Mouse (Mus musculus) midbrain, embryonic 14.5 days (tissue): ENCODE measurements at regions not wholly inside any gene's neighbourhood (a gene's known extent, or its start where the extent isn't known, plus 50 kb on each side); places are given as distances from the start of the nearest gene placed in this dataset.

ENCODE experiments used
- ATAC-seq: fragments of 200-750 bp; cut with Nextera tagmentation; 2 replicates; pipeline ENCODE4 v1.8.0; 2017; ENCODE audit warnings: moderate number of reproducible peaks, moderate library complexity; ENCODE audit not compliant: low FRiP score, low TSS enrichment
- DNase-seq: peaks from one replicate; pipeline ENCODE4 v3.0.0-alpha.2; 2015
- H3K27ac ChIP-seq: fragments of 300-500 bp; sonication (generic); replicated peaks from 2 replicates; pipeline ENCODE4 v1.5.1; 2014; ENCODE audit warnings: mild to moderate bottlenecking, low read depth, low read length, moderate library complexity
- H3K27me3 ChIP-seq: fragments of 300-500 bp; sonication (generic); 2 replicates; pipeline ENCODE4 v1.6.1; 2014; ENCODE audit warnings: low read length, control low read depth, mixed read lengths; ENCODE audit not compliant: control insufficient read depth, insufficient read depth
- H3K36me3 ChIP-seq: fragments of 300-500 bp; sonication (generic); 2 replicates; pipeline ENCODE4 v1.6.1; 2014; ENCODE audit warnings: low read length, control low read depth; ENCODE audit not compliant: control insufficient read depth, insufficient read depth
- H3K4me1 ChIP-seq: fragments of 300-500 bp; sonication (generic); 2 replicates; pipeline ENCODE4 v1.6.1; 2014; ENCODE audit warnings: mild to moderate bottlenecking, antibody characterized with exemption, low read length, control low read depth; ENCODE audit not compliant: control insufficient read depth, insufficient read depth
- H3K4me2 ChIP-seq: fragments of 300-500 bp; sonication (generic); 2 replicates; pipeline ENCODE4 v1.6.1; 2014; ENCODE audit warnings: mild to moderate bottlenecking, low read length, moderate library complexity
- H3K4me3 ChIP-seq: fragments of 300-500 bp; sonication (generic); replicated peaks from 2 replicates; pipeline ENCODE4 v1.5.1; 2014; ENCODE audit warnings: low read depth, low read length
- H3K9ac ChIP-seq: fragments of 300-500 bp; sonication (generic); replicated peaks from 2 replicates; pipeline ENCODE4 v1.6.1; 2014; ENCODE audit warnings: mild to moderate bottlenecking, low read length, moderate library complexity
- H3K9me3 ChIP-seq: fragments of 300-500 bp; sonication (generic); 2 replicates; pipeline ENCODE4 v1.6.1; 2016; ENCODE audit warnings: low read length, control low read depth, mixed read lengths; ENCODE audit not compliant: control insufficient read depth
- WGBS: fragments of 180-500 bp; shearing (Covaris S2); extraction: QIAGEN DNeasy Blood & Tissue Kit; methylation state at CpG from one replicate; pipeline ENCODE4 v1.1.7; 2014; 5-methylcytosine and 5-hydroxymethylcytosine counted together

- H3K4me3 ChIP-seq: no peak overlapping the region
- no peak for ATAC-seq
- no peak overlapping the region for H3K27ac ChIP-seq
- no peaks in the 10 kb centered on the region for H3K9me3 ChIP-seq
- no peak for DNase-seq
- no peak overlapping the region for H3K9ac ChIP-seq
- H3K4me2 ChIP-seq: no peak overlapping the region
- 93% methylated on average over 4 of the region's 4 CpGs for WGBS
- H3K4me1 ChIP-seq: no peaks in the 10 kb centered on the region
- H3K27me3 ChIP-seq: no peaks in the 10 kb centered on the region
- H3K36me3 ChIP-seq: no peaks in the 10 kb centered on the region
Measured at GRCm38 (mm10) chr15:7497852-7498251, 99.7 kb upstream of the Egflam start.

GRCm38 (mm10) chr15:7508535-7508934, 110.3 kb upstream of the Egflam start:
- ATAC-seq (no peak), DNase-seq (peak; percentile 13)
- H3K4me2 ChIP-seq: no peak overlapping the region
- no peak overlapping the region for H3K9ac ChIP-seq
- no peaks in the 10 kb centered on the region for H3K27me3 ChIP-seq
- no peak overlapping the region for H3K4me3 ChIP-seq
- 28% methylated on average over 8 of the region's 8 CpGs for WGBS
- H3K4me1 ChIP-seq: no peaks in the 10 kb centered on the region
- no peaks in the 10 kb centered on the region for H3K9me3 ChIP-seq
- no peak overlapping the region for H3K27ac ChIP-seq
- no peaks in the 10 kb centered on the region for H3K36me3 ChIP-seq

GRCm38 (mm10) chr15:7514743-7515273, 116.6 kb upstream of the Egflam start:
- no peak overlapping the region for H3K9ac ChIP-seq
- no peak overlapping the region for H3K27ac ChIP-seq
- ATAC-seq: no peak
- no peaks in the 10 kb centered on the region for H3K36me3 ChIP-seq
- no peaks in the 10 kb centered on the region for H3K27me3 ChIP-seq
- no peak overlapping the region for H3K4me2 ChIP-seq
- H3K4me1 ChIP-seq: no peaks in the 10 kb centered on the region
- no peak for DNase-seq
- no peaks in the 10 kb centered on the region for H3K9me3 ChIP-seq
- H3K4me3 ChIP-seq: no peak overlapping the region
- 88% methylated on average over 13 of the region's 13 CpGs for WGBS

DNA sequence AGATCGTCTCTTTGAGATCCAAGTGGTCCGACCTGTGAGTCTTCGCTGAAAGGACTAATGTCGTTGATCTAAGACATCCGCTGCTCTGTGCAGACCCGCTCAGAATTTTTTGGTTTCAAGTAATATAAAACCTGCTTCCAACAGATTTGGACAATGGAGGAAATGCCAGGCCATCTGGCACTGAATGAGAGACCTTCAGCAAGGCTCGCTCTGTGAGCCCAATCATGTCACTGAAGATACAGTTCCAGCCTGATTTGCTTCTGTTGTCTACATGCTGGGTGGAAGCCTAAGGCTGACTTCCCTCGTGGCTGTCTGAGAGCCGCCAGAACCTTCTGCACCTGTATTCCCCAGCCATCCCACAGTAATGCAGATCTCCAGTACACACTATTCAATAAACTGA, 123.4 kb upstream of the Egflam start:
- no peaks in the 10 kb centered on the region for H3K27me3 ChIP-seq
- H3K4me3 ChIP-seq: no peak overlapping the region
- H3K9ac ChIP-seq: no peak overlapping the region
- no peaks in the 10 kb centered on the region for H3K4me1 ChIP-seq
- H3K36me3 ChIP-seq: no peaks in the 10 kb centered on the region
- no peak overlapping the region for H3K4me2 ChIP-seq
- WGBS: 93% methylated on average over 9 of the region's 9 CpGs
- H3K9me3 ChIP-seq: no peaks in the 10 kb centered on the region
- H3K27ac ChIP-seq: no peak overlapping the region
- DNase-seq (no peak), ATAC-seq (no peak)

GRCm38 (mm10) chr15:7522902-7523786, 124.9 kb upstream of the Egflam start:
- DNase-seq: no peak
- WGBS: 91% methylated on average over 14 of the region's 14 CpGs

DNA sequence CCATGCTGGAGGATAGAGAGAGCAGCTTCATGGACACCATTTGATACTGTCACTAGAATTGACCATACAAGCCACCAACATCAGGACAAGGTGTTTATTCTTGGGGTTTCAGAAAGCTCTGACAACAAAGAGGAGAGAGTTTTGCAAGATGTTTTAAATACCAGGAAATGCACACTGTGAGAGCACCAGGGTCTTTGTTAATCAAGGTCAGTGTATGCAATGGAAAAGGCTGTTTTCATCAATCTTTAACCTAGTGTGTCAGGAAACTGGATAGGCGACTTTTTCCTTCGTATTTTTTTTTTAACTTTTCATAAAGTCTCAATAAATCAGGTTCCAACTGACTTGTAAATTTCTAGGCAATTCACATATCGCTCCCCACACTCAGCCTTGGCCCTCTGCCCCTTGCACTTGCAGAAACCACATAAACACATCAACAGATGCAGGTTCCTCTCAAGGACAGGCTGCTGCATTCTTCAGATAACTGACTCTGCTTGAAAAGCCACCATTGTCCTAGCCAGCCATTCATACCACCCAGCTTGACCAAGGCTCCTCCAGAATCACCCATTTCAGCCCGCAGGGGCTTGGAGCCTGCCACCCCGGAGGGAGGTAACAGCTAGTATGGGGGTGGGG, 132.9 kb upstream of the Egflam start:
- H3K4me2 ChIP-seq: no peak overlapping the region
- no peaks in the 10 kb centered on the region for H3K9me3 ChIP-seq
- no peak overlapping the region for H3K27ac ChIP-seq
- no peak overlapping the region for H3K9ac ChIP-seq
- no peak for ATAC-seq
- H3K27me3 ChIP-seq: no peaks in the 10 kb centered on the region
- H3K36me3 ChIP-seq: no peaks in the 10 kb centered on the region
- no peak overlapping the region for H3K4me3 ChIP-seq
- DNase-seq: no peak
- H3K4me1 ChIP-seq: no peaks in the 10 kb centered on the region
- 28% methylated on average over 5 of the region's 5 CpGs for WGBS

More at GRCm38 (mm10) chr15:7522902-7523786, 124.9 kb upstream of the Egflam start:
- Histone ChIP-seq H3K9ac (no peak overlapping the region), H3K9me3 (no peaks in the 10 kb centered on the region), H3K4me2 (no peak overlapping the region), H3K4me3 (no peak overlapping the region), H3K4me1 (no peaks in the 10 kb centered on the region), H3K36me3 (no peaks in the 10 kb centered on the region), H3K27ac (no peak overlapping the region), H3K27me3 (no peaks in the 10 kb centered on the region)
- ATAC-seq: no peak

DNA sequence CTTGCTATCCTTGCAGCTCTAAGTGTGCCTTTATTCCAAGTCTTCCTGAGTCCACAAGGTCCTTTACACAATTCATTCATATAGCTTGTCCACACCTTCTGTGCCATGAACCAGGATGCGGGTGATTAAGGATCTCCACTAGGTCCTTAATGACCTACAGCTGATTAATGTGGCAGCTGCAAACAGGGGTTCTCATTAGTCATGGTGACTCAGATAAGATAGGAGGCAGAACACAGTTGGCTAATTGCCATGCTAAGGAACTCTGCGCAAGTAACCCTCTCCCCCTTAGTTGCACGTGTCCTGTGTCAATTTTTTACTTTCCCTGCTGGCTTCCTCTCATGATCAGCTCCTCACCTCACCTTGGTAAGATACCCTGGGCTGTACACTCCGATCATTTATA, 139.7 kb upstream of the Egflam start:
- Histone ChIP-seq H3K4me1 (no peaks in the 10 kb centered on the region), H3K27ac (no peak overlapping the region), H3K9ac (no peak overlapping the region), H3K4me2 (no peak overlapping the region), H3K36me3 (no peaks in the 10 kb centered on the region), H3K27me3 (no peaks in the 10 kb centered on the region), H3K4me3 (no peak overlapping the region), H3K9me3 (no peaks in the 10 kb centered on the region)
- WGBS: 90% methylated on average over 4 of the region's 4 CpGs
- DNase-seq (no peak), ATAC-seq (no peak)

GRCm38 (mm10) chr15:7553190-7553895, 155.1 kb upstream of the Egflam start:
- Histone ChIP-seq H3K27me3 (no peaks in the 10 kb centered on the region), H3K36me3 (no peaks in the 10 kb centered on the region), H3K4me1 (no peaks in the 10 kb centered on the region), H3K27ac (no peak overlapping the region), H3K4me3 (no peak overlapping the region), H3K9me3 (no peaks in the 10 kb centered on the region), H3K4me2 (no peak overlapping the region), H3K9ac (no peak overlapping the region)
- DNase-seq: no peak
- WGBS: 80% methylated on average over 2 of the region's 2 CpGs
- no peak for ATAC-seq
